Mouse (Mus musculus) forebrain, postnatal 0 days (tissue): ENCODE results near the gene Rnf144a. TPM values are rescaled to one million over a fixed set of nuclear protein-coding genes. Genes with fewer than 3 reads are reported as not detected.

ENCODE experiments used
- ATAC-seq: fragments of 200-750 bp; cut with Nextera tagmentation; 2 replicates; pipeline ENCODE4 v1.8.0; 2017; ENCODE audit warnings: mild to moderate bottlenecking, moderate library complexity
- DNase-seq: peaks from one replicate; pipeline ENCODE4 v3.0.0-alpha.2; 2015
- H3K27ac ChIP-seq: fragments of 300-500 bp; sonication (generic); 2 replicates; pipeline ENCODE4 v1.5.1; 2014; ENCODE audit warnings: low read depth, mild to moderate bottlenecking, antibody characterized with exemption, low read length, moderate library complexity, mixed read lengths
- H3K27me3 ChIP-seq: fragments of 300-500 bp; sonication (generic); 2 replicates; pipeline ENCODE4 v1.6.1; 2014; ENCODE audit warnings: mild to moderate bottlenecking, low read length, mixed read lengths; ENCODE audit not compliant: insufficient read depth
- H3K36me3 ChIP-seq: fragments of 300-500 bp; sonication (generic); 2 replicates; pipeline ENCODE4 v1.6.1; 2014; ENCODE audit warnings: mild to moderate bottlenecking, moderate library complexity; ENCODE audit not compliant: insufficient read depth
- H3K4me1 ChIP-seq: fragments of 300-500 bp; sonication (generic); 2 replicates; pipeline ENCODE4 v1.6.1; 2014; ENCODE audit warnings: antibody characterized with exemption; ENCODE audit not compliant: insufficient read depth
- H3K4me2 ChIP-seq: fragments of 300-500 bp; sonication (generic); 2 replicates; pipeline ENCODE4 v1.6.1; 2014; ENCODE audit warnings: low read depth, mild to moderate bottlenecking, moderate library complexity
- H3K4me3 ChIP-seq: fragments of 300-500 bp; sonication (generic); 2 replicates; pipeline ENCODE4 v1.5.1; 2014; ENCODE audit warnings: low read depth, low read length, mixed read lengths
- H3K9ac ChIP-seq: fragments of 300-500 bp; sonication (generic); 2 replicates; pipeline ENCODE4 v1.6.1; 2014; ENCODE audit warnings: mild to moderate bottlenecking
- H3K9me3 ChIP-seq: fragments of 300-500 bp; sonication (generic); 2 replicates; pipeline ENCODE4 v1.6.1; 2016; ENCODE audit warnings: low read length
- CTCF ChIP-seq: sonication (generic); IDR thresholded peaks from 2 replicates; pipeline ENCODE4 v1.5.1; 2016; ENCODE audit warnings: antibody characterized with exemption, control low read depth, low read depth
- WGBS: fragments of 180-500 bp; shearing (Covaris S2); extraction: QIAGEN DNeasy Blood & Tissue Kit; methylation state at CpG from one replicate; pipeline ENCODE4 v1.1.7; 2014; 5-methylcytosine and 5-hydroxymethylcytosine counted together
- polyA plus RNA-seq: library from polyadenylated mRNA; unstranded; fragments of >200 nt; fragmentation: Nextera tagmentation; extraction: Ambion mirVana; gene quantifications from 2 replicates; pipeline ENCODE4 v1.2.1, GENCODE M21; 2015
- total RNA-seq: library from RNA; depleted of rRNA; stranded (reverse); fragments of >200 nt; gene quantifications from 2 replicates; pipeline ENCODE4 v1.2.3, GENCODE M21; 2014; rRNA removed

The Rnf144a gene
- total RNA-seq (27.4 and 39.1 TPM in 2 replicates), polyA plus RNA-seq (16.4 and 23.1 TPM in 2 replicates)

DNA sequence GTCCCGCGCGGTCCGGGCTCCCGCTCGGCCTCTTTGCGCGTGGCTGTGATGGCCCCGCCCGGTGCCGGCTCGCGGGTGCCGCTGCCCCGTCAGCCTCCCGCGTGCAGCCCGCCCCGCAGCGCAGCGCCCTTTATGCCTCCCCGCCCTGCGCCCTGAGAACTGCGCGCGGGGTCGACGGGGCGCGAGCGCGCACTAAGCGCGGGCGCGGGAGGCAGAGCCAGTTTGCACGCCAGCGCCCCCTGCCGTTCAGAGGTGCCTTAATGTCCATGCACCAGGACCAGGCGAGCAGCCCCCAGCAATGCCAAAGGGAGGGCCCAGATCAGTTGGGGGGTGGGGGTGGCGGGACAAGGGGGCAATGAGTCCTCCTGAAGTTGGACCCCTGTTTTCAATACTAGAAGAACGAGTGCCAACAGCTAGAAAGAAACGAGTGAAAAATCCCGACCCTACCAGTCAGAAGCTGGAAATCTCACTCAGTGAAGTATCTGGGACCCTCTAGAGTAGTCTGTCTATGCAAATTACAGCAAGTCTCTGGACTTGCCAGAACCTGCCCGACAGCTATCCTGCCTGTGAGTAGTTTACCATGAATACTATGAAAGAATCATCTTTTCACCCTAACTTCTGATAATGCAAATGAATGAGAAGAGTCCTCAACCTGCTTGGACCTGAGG, at the start of gene Rnf144a:
TSS of gene Rnf144a (minus strand) at position 151 of the 668 bp plus-strand sequence.
- WGBS, result under 1% methylated on average over 44 of the region's 45 CpGs
- Histone ChIP-seq H3K36me3 (no peaks in the 10 kb centered on the region), H3K27me3 (no peaks in the 10 kb centered on the region), H3K4me3 (peak within 1 kb of the TSS; percentile 87), H3K27ac (peak within 1 kb of the TSS; percentile 83), H3K9ac (peak within 1 kb of the TSS; percentile 98), H3K4me1 (peaks cover 22% of the 10 kb centered on the region), H3K9me3 (no peaks in the 10 kb centered on the region), H3K4me2 (peak within 1 kb of the TSS; percentile 57)
- ATAC-seq (peak; percentile 92), DNase-seq (peak; percentile 95)
- peak; percentile 92 for TF ChIP-seq CTCF

DNA sequence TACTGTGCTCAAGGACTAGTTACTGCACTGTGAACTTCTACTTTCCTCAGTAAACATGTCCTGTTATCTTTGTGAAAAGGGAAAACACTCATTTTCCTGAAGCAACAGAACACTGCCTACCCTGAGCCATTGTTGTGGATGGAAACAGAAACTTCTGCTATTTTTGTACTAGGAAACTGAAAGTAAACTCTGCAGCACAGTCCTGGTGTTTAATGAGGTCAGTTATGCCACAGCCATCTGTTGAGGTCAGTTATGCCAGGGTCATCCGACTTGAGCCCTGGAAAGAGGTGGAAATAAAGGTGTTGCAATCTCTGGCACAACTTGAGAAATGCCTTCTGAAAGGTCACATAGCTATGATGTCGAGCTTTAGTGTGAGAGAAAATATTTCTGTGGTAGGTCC, 45.0 kb upstream of the Rnf144a start:
- TF ChIP-seq CTCF, result no peak
- H3K27ac ChIP-seq, result no peak overlapping the region
- no peaks in the 10 kb centered on the region for H3K27me3 ChIP-seq
- H3K4me3 ChIP-seq, result no peak overlapping the region
- ATAC-seq (no peak), DNase-seq (no peak)
- no peaks in the 10 kb centered on the region for H3K36me3 ChIP-seq
- H3K4me2 ChIP-seq, result no peak overlapping the region
- WGBS, result 72% methylated on average over 2 of the region's 2 CpGs
- H3K4me1 ChIP-seq, result no peaks in the 10 kb centered on the region
- no peaks in the 10 kb centered on the region for H3K9me3 ChIP-seq
- no peak overlapping the region for H3K9ac ChIP-seq

DNA sequence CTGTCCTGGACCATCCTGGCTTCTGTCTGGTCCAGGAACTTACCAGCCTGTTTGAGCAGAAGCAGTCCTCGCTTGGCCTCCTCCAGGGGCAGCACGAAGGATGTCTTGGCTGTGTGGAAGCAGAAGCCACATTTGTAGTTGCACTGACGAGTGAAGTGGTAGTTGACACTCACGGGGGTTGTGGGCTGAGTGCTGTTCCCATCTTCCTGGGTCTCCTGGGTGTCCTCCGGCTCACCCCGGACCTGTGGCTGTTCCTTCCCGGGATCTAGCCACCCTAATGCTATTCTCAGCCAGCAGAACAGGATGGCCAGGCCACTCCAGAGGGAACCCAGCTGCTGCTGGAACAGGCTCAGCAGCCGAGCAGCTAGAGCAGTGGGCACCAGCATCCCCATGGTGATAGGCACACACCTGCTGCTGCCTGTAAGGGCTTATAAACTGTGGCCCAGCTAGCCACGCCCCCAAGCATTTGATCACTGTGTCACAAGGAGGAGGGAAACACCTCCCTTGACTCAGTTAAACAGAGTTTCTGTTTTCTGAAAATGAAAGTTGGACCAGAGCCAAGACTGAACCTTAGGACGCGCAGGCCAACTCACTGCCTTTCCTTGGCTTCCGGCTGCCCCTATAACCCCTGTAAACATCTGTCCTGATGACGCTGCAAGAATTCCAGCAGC, 41.1 kb upstream of the Rnf144a start, which contains the start of gene Rsad2:
TSS of gene Rsad2 (minus strand) at position 425 of the 671 bp plus-strand sequence.
- Histone ChIP-seq H3K9ac (no peak within 1 kb of the TSS), H3K9me3 (no peaks in the 10 kb centered on the region), H3K4me1 (no peaks in the 10 kb centered on the region), H3K4me3 (no peak within 1 kb of the TSS), H3K4me2 (peak within 1 kb of the TSS; percentile 4), H3K27ac (no peak within 1 kb of the TSS), H3K27me3 (no peaks in the 10 kb centered on the region), H3K36me3 (no peaks in the 10 kb centered on the region)
- TF ChIP-seq CTCF, result no peak
- DNase-seq (no peak), ATAC-seq (peak; percentile 48)
- 44% methylated on average over 13 of the region's 13 CpGs for WGBS

DNA sequence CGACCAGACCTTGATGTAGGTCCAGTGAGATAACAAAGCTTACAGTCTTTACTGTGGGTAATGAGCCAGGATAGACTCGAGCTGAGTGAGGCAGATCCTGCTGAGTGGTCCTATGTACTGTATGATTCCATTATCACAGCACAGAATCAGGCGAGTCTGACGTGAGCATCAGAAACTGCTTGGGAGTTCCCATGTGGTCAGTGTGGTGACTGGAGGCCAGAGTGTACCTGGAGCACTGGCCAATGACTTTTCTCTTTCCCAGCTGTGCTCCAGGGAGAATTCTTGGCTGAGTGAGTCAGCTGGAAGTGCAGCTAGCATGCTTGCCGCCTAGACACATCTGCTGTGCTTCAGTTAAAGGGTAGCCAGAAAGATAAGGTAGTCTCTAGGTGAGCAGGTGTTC, 39.6 kb upstream of the Rnf144a start:
- no peak for DNase-seq

DNA sequence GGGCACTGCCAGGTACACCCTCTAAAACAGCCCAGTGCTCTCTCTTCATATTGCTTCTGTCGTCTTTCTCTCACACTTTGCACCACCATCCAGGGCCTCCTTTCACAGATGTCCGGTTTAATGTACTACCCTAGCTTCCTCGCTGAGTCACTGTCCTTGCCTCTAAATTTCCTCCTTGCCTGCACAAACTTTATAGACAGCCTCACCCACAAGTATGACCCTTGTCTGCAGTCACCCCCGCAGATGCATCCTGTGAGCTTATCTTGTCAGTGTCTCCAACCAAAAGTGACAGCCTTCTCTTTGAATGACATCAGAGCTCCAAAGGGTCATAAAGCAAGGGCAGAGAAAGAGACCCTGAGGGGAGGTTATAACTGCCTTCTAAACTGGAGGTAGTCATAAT, 37.9 kb upstream of the Rnf144a start:
- Histone ChIP-seq H3K4me2 (no peak overlapping the region), H3K9me3 (no peaks in the 10 kb centered on the region), H3K4me3 (no peak overlapping the region), H3K9ac (no peak overlapping the region), H3K36me3 (no peaks in the 10 kb centered on the region), H3K4me1 (no peaks in the 10 kb centered on the region), H3K27me3 (no peaks in the 10 kb centered on the region), H3K27ac (no peak overlapping the region)
- no peak for TF ChIP-seq CTCF
- no peak for ATAC-seq
- no peak for DNase-seq
- WGBS, result 77% methylated on average over 4 of the region's 4 CpGs

More for the DNA sequence above, 39.6 kb upstream of the Rnf144a start:
- no peak for TF ChIP-seq CTCF
- H3K4me3 ChIP-seq, result no peak overlapping the region
- H3K9ac ChIP-seq, result no peak overlapping the region
- H3K36me3 ChIP-seq, result no peaks in the 10 kb centered on the region
- no peaks in the 10 kb centered on the region for H3K9me3 ChIP-seq
- H3K4me2 ChIP-seq, result no peak overlapping the region
- no peak overlapping the region for H3K27ac ChIP-seq
- H3K4me1 ChIP-seq, result no peaks in the 10 kb centered on the region
- ATAC-seq, result no peak
- no peaks in the 10 kb centered on the region for H3K27me3 ChIP-seq
- WGBS, result 42% methylated on average over 5 of the region's 5 CpGs

DNA sequence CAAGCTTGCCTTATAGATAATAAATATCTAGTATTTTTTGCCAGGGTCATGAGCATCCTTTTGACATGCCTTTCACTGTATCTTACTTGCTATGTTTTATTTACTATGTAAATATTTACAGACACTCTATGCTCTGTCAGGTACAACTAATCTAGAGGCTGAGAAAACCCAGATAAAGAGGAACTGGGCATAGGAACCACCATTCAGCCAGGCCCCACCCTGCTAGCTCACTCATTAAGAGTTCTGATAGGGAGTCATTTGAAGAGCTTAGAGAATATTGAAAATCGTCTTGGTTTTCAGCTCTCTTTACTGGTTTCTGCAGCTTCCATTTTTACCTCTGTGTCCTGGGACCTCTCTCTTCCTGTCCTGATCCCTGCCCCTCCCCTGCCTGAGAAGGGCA, 36.1 kb upstream of the Rnf144a start:
- Histone ChIP-seq H3K36me3 (no peaks in the 10 kb centered on the region), H3K27me3 (no peaks in the 10 kb centered on the region), H3K4me1 (no peaks in the 10 kb centered on the region), H3K4me3 (no peak overlapping the region), H3K9ac (no peak overlapping the region), H3K9me3 (no peaks in the 10 kb centered on the region), H3K4me2 (no peak overlapping the region), H3K27ac (no peak overlapping the region)
- ATAC-seq (no peak), DNase-seq (no peak)
- WGBS, result 48% methylated on average over 1 of the region's 1 CpGs
- no peak for TF ChIP-seq CTCF

DNA sequence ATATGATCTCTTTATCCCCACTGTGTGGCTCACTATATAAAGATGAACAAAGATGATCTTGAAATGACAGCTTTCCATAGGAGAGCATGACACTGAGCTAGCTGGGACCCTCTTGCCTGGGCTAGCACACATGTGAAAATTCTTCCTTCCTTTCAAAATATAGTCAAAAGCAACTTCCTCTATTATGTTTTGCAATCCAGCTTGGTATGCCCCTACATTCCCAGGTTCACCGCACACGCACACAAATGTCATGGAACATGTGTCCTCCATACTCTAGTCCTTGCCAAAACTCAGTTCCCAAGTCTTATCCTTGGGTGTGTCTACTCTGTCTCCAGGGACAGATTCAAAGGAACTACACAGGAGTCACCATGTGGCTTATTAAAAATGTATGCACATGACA, 34.4 kb upstream of the Rnf144a start:
- Histone ChIP-seq H3K9me3 (no peaks in the 10 kb centered on the region), H3K27me3 (no peaks in the 10 kb centered on the region), H3K4me1 (no peaks in the 10 kb centered on the region), H3K4me3 (no peak overlapping the region), H3K9ac (no peak overlapping the region), H3K4me2 (no peak overlapping the region), H3K27ac (no peak overlapping the region), H3K36me3 (no peaks in the 10 kb centered on the region)
- 95% methylated on average over 2 of the region's 2 CpGs for whole genome bisulfite sequencing
- ATAC-seq, result no peak
- TF ChIP-seq CTCF, result no peak
- no peak for DNase-seq
